ENCODE assay signal across 8 mouse cellular contexts in genomic region chr9:124422427-124422826, GRCm38 (mm10). TPM values are rescaled to one million over a fixed set of nuclear protein-coding genes. Genes with fewer than 3 reads are reported as not detected.
A peak's percentile ranks its signal among the peaks of the same experiment; 100 is the strongest.
DNase-seq lines count a peak whose midpoint lies in the region; ATAC-seq and TF ChIP-seq lines count a peak whose summit lies in the region.

No protein-coding gene starts in this region.

- H3K4me1 ChIP-seq in kidney, postnatal 0 days (replicated peaks; ENCODE audit: insufficient read depth, low read length) = no peaks in the 10 kb centered on the region
- H3K4me1 ChIP-seq in liver, postnatal 0 days (ENCODE audit: insufficient read depth) = peaks cover 3% of the 10 kb centered on the region; the same call in 1 of the 2 replicates

- ATAC-seq in kidney, postnatal 0 days (replicated peaks; ENCODE audit: low FRiP score, low read depth) = no peak; the same call in 1 of the 2 replicates
- peak; percentile 2 for ATAC-seq in liver, postnatal 0 days
- no peak for ATAC-seq in CD4-positive, CD25-positive, alpha-beta regulatory T cell, adult 4 months

- no peaks in the 10 kb centered on the region for H3K27me3 ChIP-seq in kidney, postnatal 0 days (ENCODE audit: insufficient read depth, low read length)
- H3K27me3 ChIP-seq in liver, postnatal 0 days (ENCODE audit: insufficient read depth, low read length) = no peaks in the 10 kb centered on the region

- TF ChIP-seq CTCF in kidney, postnatal 0 days (IDR thresholded peaks at IDR 0.05; ENCODE audit: low read depth) = no peak
- TF ChIP-seq CTCF in liver, postnatal 0 days (IDR thresholded peaks at IDR 0.05; ENCODE audit: low read depth) = no peak

- peak; percentile 55 to 64 for DNase-seq in spleen, adult 18-20 months
- no peak for DNase-seq in spleen, adult 12 weeks (ENCODE audit: low spot score)
- peak; percentile 90 for DNase-seq in cerebellum, adult 11-12 months
- peak; percentile 36 to 38 for DNase-seq in frontal cortex, postnatal 36 days (ENCODE audit: low spot score in 2 of 2)
- DNase-seq in kidney, postnatal 0 days (ENCODE audit: low spot score) = peak; percentile 72
- peak; percentile 83 for DNase-seq in liver, postnatal 0 days
- DNase-seq in right cerebral cortex, postnatal 36 days (ENCODE audit: low spot score in 2 of 2) = peak; percentile 39 to 46

- 1% methylated on average over 19 of the region's 25 CpGs for WGBS in kidney, postnatal 0 days
- WGBS in liver, postnatal 0 days (ENCODE audit: insufficient replicate concordance) = under 1% methylated on average over 21 of the region's 25 CpGs

- peak overlapping the region; percentile 82; the same call in 1 of the 2 replicates for H3K9ac ChIP-seq in kidney, postnatal 0 days (ENCODE audit: low read depth, low read length)
- H3K9ac ChIP-seq in liver, postnatal 0 days (replicated peaks) = peak overlapping the region; percentile 76; the same call in 1 of the 2 replicates

- H3K27ac ChIP-seq in kidney, postnatal 0 days = peak overlapping the region; percentile 99
- peak overlapping the region; percentile 99 for H3K27ac ChIP-seq in liver, postnatal 0 days (ENCODE audit: low read depth)

- no peak for TF ChIP-seq EP300 in liver, postnatal 0 days (IDR thresholded peaks at IDR 0.05; ENCODE audit: low read depth)

- H3K4me3 ChIP-seq in kidney, postnatal 0 days (replicated peaks; ENCODE audit: low read depth, low read length) = peak overlapping the region; percentile 62
- peak overlapping the region; percentile 73 for H3K4me3 ChIP-seq in liver, postnatal 0 days (ENCODE audit: low read depth, low read length)

- no peaks in the 10 kb centered on the region for H3K9me3 ChIP-seq in kidney, postnatal 0 days (replicated peaks; ENCODE audit: low read length)
- no peaks in the 10 kb centered on the region for H3K9me3 ChIP-seq in liver, postnatal 0 days (ENCODE audit: low read length)

- no peaks in the 10 kb centered on the region for H3K36me3 ChIP-seq in kidney, postnatal 0 days (ENCODE audit: insufficient read depth, low read length)
- H3K36me3 ChIP-seq in liver, postnatal 0 days (replicated peaks; ENCODE audit: insufficient read depth, low read length) = no peaks in the 10 kb centered on the region

- H3K4me2 ChIP-seq in kidney, postnatal 0 days (ENCODE audit: low read length) = peak overlapping the region; percentile 68
- peak overlapping the region; percentile 83 for H3K4me2 ChIP-seq in liver, postnatal 0 days (ENCODE audit: low read depth, low read length)

RNA-seq across cellular contexts. Expression of gene Ppp2r3d, which starts 54.3 kb away (rescaled TPM):
- 131 and 136 TPM in 2 replicates for polyA plus RNA-seq in kidney, postnatal 0 days (2015; fragmentation: Nextera tagmentation; extraction: Ambion mirVana)
- polyA plus RNA-seq in liver, postnatal 0 days (2015; fragmentation: Nextera tagmentation; extraction: Ambion mirVana) = 38.7 and 40.7 TPM in 2 replicates
- polyA plus RNA-seq in CD4-positive, CD25-positive, alpha-beta regulatory T cell, adult 4 months (2017; shearing (Covaris generic)) = 10 to 100 TPM in 1 of 2 experiments, 1 to 10 TPM in 1; 9.7 to 12.9 TPM
